Mouse (Mus musculus) heart, embryonic 14.5 days (tissue): ENCODE results near the gene Gon7. TPM values are rescaled to one million over a fixed set of nuclear protein-coding genes. Genes with fewer than 3 reads are reported as not detected.

Experiments
- ATAC-seq: fragments of 200-750 bp; cut with Nextera tagmentation; 2 replicates; pipeline ENCODE4 v1.8.0; 2017; ENCODE audit warnings: low read depth, moderate TSS enrichment; ENCODE audit not compliant: insufficient number of reproducible peaks, insufficient read depth, low FRiP score
- H3K27ac ChIP-seq, 2 experiments: fragments of 200-500 bp in 1 of 2; fragments of 300-500 bp in 1 of 2; sonication (generic) in 1 of 2; replicated peaks in 1 of 2; 2 replicates each; pipeline ENCODE4 v1.5.1; 2012 to 2014; ENCODE audit warnings: low read depth in 2 of 2, low read length in 2 of 2, control low read depth in 1 of 2, mild to moderate bottlenecking in 1 of 2, mixed read lengths in 1 of 2; ENCODE audit not compliant: control insufficient read depth in 1 of 2, insufficient read depth in 1 of 2
- H3K27me3 ChIP-seq: fragments of 300-500 bp; sonication (generic); 2 replicates; pipeline ENCODE4 v1.6.1; 2014; ENCODE audit warnings: mild to moderate bottlenecking, low read length, control low read depth; ENCODE audit not compliant: control insufficient read depth, insufficient read depth
- H3K36me3 ChIP-seq: fragments of 300-500 bp; sonication (generic); 2 replicates; pipeline ENCODE4 v1.6.1; 2014; ENCODE audit warnings: mild to moderate bottlenecking, control low read depth, low read length, mixed read lengths; ENCODE audit not compliant: control insufficient read depth, insufficient read depth
- H3K4me1 ChIP-seq, 2 experiments: fragments of 200-500 bp in 1 of 2; fragments of 300-500 bp in 1 of 2; sonication (generic) in 1 of 2; 2 replicates each; pipeline ENCODE4 v1.6.1; 2012 to 2014; ENCODE audit warnings: low read length in 2 of 2, control low read depth in 1 of 2, mixed read lengths in 1 of 2; ENCODE audit not compliant: control insufficient read depth in 2 of 2, insufficient read depth in 2 of 2
- H3K4me2 ChIP-seq: fragments of 300-500 bp; sonication (generic); 2 replicates; pipeline ENCODE4 v1.6.1; 2014; ENCODE audit warnings: mild to moderate bottlenecking, low read length
- H3K4me3 ChIP-seq, 2 experiments: fragments of 200-500 bp in 1 of 2; fragments of 300-500 bp in 1 of 2; sonication (generic) in 1 of 2; 2 replicates each; pipeline ENCODE4 v1.5.1; 2012 to 2014; ENCODE audit warnings: low read length in 2 of 2, mild to moderate bottlenecking in 2 of 2, control low read depth in 1 of 2, low read depth in 1 of 2, moderate library complexity in 1 of 2; ENCODE audit not compliant: control insufficient read depth in 1 of 2, insufficient read depth in 1 of 2
- H3K9ac ChIP-seq: fragments of 300-500 bp; sonication (generic); 2 replicates; pipeline ENCODE4 v1.6.1; 2014; ENCODE audit warnings: mild to moderate bottlenecking, low read length
- H3K9me3 ChIP-seq: fragments of 300-500 bp; sonication (generic); 2 replicates; pipeline ENCODE4 v1.6.1; 2016; ENCODE audit warnings: low read length, control low read depth; ENCODE audit not compliant: control insufficient read depth
- WGBS: fragments of 180-500 bp; shearing (Covaris S2); extraction: QIAGEN DNeasy Blood & Tissue Kit; methylation state at CpG from one replicate; pipeline ENCODE4 v1.1.7; 2014; 5-methylcytosine and 5-hydroxymethylcytosine counted together
- polyA plus RNA-seq: library from polyadenylated mRNA; unstranded; fragments of >200 nt; fragmentation: Nextera tagmentation; extraction: Ambion mirVana; gene quantifications from 2 replicates; pipeline ENCODE4 v1.2.1, GENCODE M21; 2014

The Gon7 gene
- polyA plus RNA-seq, 1 experiment from 2014 or later: 26.5 TPM

- H3K4me3 ChIP-seq: no peak overlapping the region
- ATAC-seq: no peak
- no peak overlapping the region for H3K9ac ChIP-seq
- no peaks in the 10 kb centered on the region for H3K9me3 ChIP-seq
- H3K27me3 ChIP-seq: no peaks in the 10 kb centered on the region
- H3K4me1 ChIP-seq: peaks cover 0 to 6% of the 10 kb centered on the region in 2 experiments
- H3K36me3 ChIP-seq: peaks cover 73% of the 10 kb centered on the region
- 80% methylated on average over 5 of the region's 5 CpGs for WGBS
- H3K4me2 ChIP-seq: no peak overlapping the region
- no peak overlapping the region for H3K27ac ChIP-seq
Measured at GRCm38 (mm10) chr12:102778151-102778550, 20.5 kb upstream of the Gon7 start.

GRCm38 (mm10) chr12:102776035-102776434 is 18.4 kb upstream of the Gon7 start:
- H3K27me3 ChIP-seq: no peaks in the 10 kb centered on the region
- 93% methylated on average over 14 of the region's 14 CpGs for WGBS
- no peak overlapping the region for H3K4me3 ChIP-seq
- ATAC-seq: no peak
- peaks cover 0 to 6% of the 10 kb centered on the region in 2 experiments for H3K4me1 ChIP-seq
- H3K27ac ChIP-seq: no peak overlapping the region
- H3K9me3 ChIP-seq: no peaks in the 10 kb centered on the region
- no peak overlapping the region for H3K4me2 ChIP-seq
- peaks cover 74% of the 10 kb centered on the region for H3K36me3 ChIP-seq
- H3K9ac ChIP-seq: no peak overlapping the region

- Histone ChIP-seq H3K9ac (no peak overlapping the region), H3K36me3 (peaks cover 98% of the 10 kb centered on the region), H3K4me1 (no peaks in the 10 kb centered on the region), H3K27me3 (no peaks in the 10 kb centered on the region), H3K4me3 (no peak overlapping the region), H3K27ac (no peak overlapping the region), H3K9me3 (no peaks in the 10 kb centered on the region), H3K4me2 (no peak overlapping the region)
- no peak for ATAC-seq
- 93% methylated on average over 5 of the region's 5 CpGs for WGBS
Measured at GRCm38 (mm10) chr12:102772676-102773075, 15.1 kb upstream of the Gon7 start.

- Histone ChIP-seq H3K36me3 (peaks cover 98% of the 10 kb centered on the region), H3K27ac (no peak overlapping the region), H3K4me3 (no peak overlapping the region), H3K9me3 (no peaks in the 10 kb centered on the region), H3K27me3 (no peaks in the 10 kb centered on the region), H3K4me2 (no peak overlapping the region), H3K4me1 (no peaks in the 10 kb centered on the region), H3K9ac (no peak overlapping the region)
- WGBS: 96% methylated on average over 8 of the region's 8 CpGs
- no peak for ATAC-seq
Measured at GRCm38 (mm10) chr12:102771601-102772000, 14.0 kb upstream of the Gon7 start.

GRCm38 (mm10) chr12:102769000-102769399 is 11.4 kb upstream of the Gon7 start:
- no peak overlapping the region for H3K9ac ChIP-seq
- peaks cover 96% of the 10 kb centered on the region for H3K36me3 ChIP-seq
- H3K4me3 ChIP-seq: no peak overlapping the region
- 91% methylated on average over 4 of the region's 4 CpGs for WGBS
- no peaks in the 10 kb centered on the region for H3K9me3 ChIP-seq
- no peaks in the 10 kb centered on the region for H3K4me1 ChIP-seq
- no peak overlapping the region for H3K27ac ChIP-seq
- ATAC-seq: no peak
- no peak overlapping the region for H3K4me2 ChIP-seq
- H3K27me3 ChIP-seq: no peaks in the 10 kb centered on the region

- no peak overlapping the region for H3K27ac ChIP-seq
- peaks cover 69% of the 10 kb centered on the region for H3K36me3 ChIP-seq
- no peak overlapping the region for H3K4me3 ChIP-seq
- peaks cover 3 to 10% of the 10 kb centered on the region in 2 experiments for H3K4me1 ChIP-seq
- no peaks in the 10 kb centered on the region for H3K9me3 ChIP-seq
- H3K9ac ChIP-seq: no peak overlapping the region
- no peak overlapping the region for H3K4me2 ChIP-seq
- no peaks in the 10 kb centered on the region for H3K27me3 ChIP-seq
- no peak for ATAC-seq
Measured at GRCm38 (mm10) chr12:102763696-102764095, 6.1 kb upstream of the Gon7 start.

GRCm38 (mm10) chr12:102761668-102762067 is 4.1 kb upstream of the Gon7 start:
- H3K27ac ChIP-seq: no peak overlapping the region
- no peaks in the 10 kb centered on the region for H3K9me3 ChIP-seq
- no peak for ATAC-seq
- H3K9ac ChIP-seq: no peak overlapping the region
- H3K4me1 ChIP-seq: peaks cover 4 to 15% of the 10 kb centered on the region in 2 experiments
- H3K4me3 ChIP-seq: no peak overlapping the region
- 83% methylated on average over 3 of the region's 3 CpGs for WGBS
- H3K27me3 ChIP-seq: no peaks in the 10 kb centered on the region
- H3K4me2 ChIP-seq: no peak overlapping the region
- peaks cover 49% of the 10 kb centered on the region for H3K36me3 ChIP-seq

- WGBS: 4% methylated on average over 5 of the region's 5 CpGs
- Histone ChIP-seq H3K27ac (no peak overlapping the region; a peak in 1 of 4 replicates), H3K9me3 (no peaks in the 10 kb centered on the region), H3K27me3 (no peaks in the 10 kb centered on the region), H3K36me3 (peaks cover 28% of the 10 kb centered on the region), H3K4me1 (peaks cover 8 to 19% of the 10 kb centered on the region in 2 experiments), H3K4me2 (peak overlapping the region; percentile 93), H3K4me3 (peak overlapping the region; percentile 67 to 73), H3K9ac (peak overlapping the region; percentile 92)
- ATAC-seq: no peak
Measured at GRCm38 (mm10) chr12:102758936-102759335, 1.3 kb upstream of the Gon7 start.
